Mouse (Mus musculus) layer of hippocampus, adult 11-12 months (tissue): ENCODE results near the gene Noct.
"Not testable (repeated sequence)": the region's sequence is repeated elsewhere in the genome, so short reads cannot be mapped to it uniquely, and the experiment has no call there.

Source experiments
- DNase-seq: peaks from one replicate; pipeline ENCODE4 v3.0.0; 2022; ENCODE audit warnings: low spot score

The Noct gene

GRCm38 (mm10) chr3:51224363-51225225 lies at the start of gene Noct:
TSS of gene Noct (plus strand) at chr3:51224447.
- DNase-seq = peak; percentile 88

GRCm38 (mm10) chr3:51178158-51178557 lies 46.1 kb upstream of the Noct start:
- peak; percentile 30 for DNase-seq

- no peak for DNase-seq
Measured at GRCm38 (mm10) chr3:51179460-51180146, 44.6 kb upstream of the Noct start.

- DNase-seq = no peak
Measured at GRCm38 (mm10) chr3:51180341-51180940, 43.8 kb upstream of the Noct start.

GRCm38 (mm10) chr3:51182455-51182854 lies 41.8 kb upstream of the Noct start:
- DNase-seq = no peak

- not testable (repeated sequence) for DNase-seq
Measured at GRCm38 (mm10) chr3:51183508-51183907, 40.7 kb upstream of the Noct start.

GRCm38 (mm10) chr3:51183967-51184366 lies 40.3 kb upstream of the Noct start:
- DNase-seq = not testable (repeated sequence)

GRCm38 (mm10) chr3:51184715-51185114 lies 39.5 kb upstream of the Noct start:
- no peak for DNase-seq

GRCm38 (mm10) chr3:51185406-51185805 lies 38.8 kb upstream of the Noct start:
- no peak for DNase-seq

GRCm38 (mm10) chr3:51194075-51194474 lies 30.2 kb upstream of the Noct start:
- no peak for DNase-seq

GRCm38 (mm10) chr3:51195321-51195720 lies 28.9 kb upstream of the Noct start:
- peak; percentile 80 for DNase-seq

- DNase-seq = peak; percentile 21
Measured at GRCm38 (mm10) chr3:51195736-51196135, 28.5 kb upstream of the Noct start.

- no peak for DNase-seq
Measured at GRCm38 (mm10) chr3:51196724-51197111, 27.5 kb upstream of the Noct start.

- DNase-seq = no peak
Measured at GRCm38 (mm10) chr3:51197112-51197731, 27.0 kb upstream of the Noct start.

GRCm38 (mm10) chr3:51198291-51198690 lies 26.0 kb upstream of the Noct start:
- no peak for DNase-seq

GRCm38 (mm10) chr3:51199130-51199529 lies 25.1 kb upstream of the Noct start:
- DNase-seq = no peak

- no peak for DNase-seq
Measured at GRCm38 (mm10) chr3:51200311-51200710, 23.9 kb upstream of the Noct start.

- no peak for DNase-seq
Measured at GRCm38 (mm10) chr3:51200894-51201293, 23.4 kb upstream of the Noct start.

- no peak for DNase-seq
Measured at GRCm38 (mm10) chr3:51201986-51202385, 22.3 kb upstream of the Noct start.

- DNase-seq = no peak
Measured at GRCm38 (mm10) chr3:51202491-51202987, 21.7 kb upstream of the Noct start.

GRCm38 (mm10) chr3:51203906-51204305 lies 20.3 kb upstream of the Noct start:
- no peak for DNase-seq

GRCm38 (mm10) chr3:51204441-51204840 lies 19.8 kb upstream of the Noct start:
- no peak for DNase-seq
